Mouse (Mus musculus) thymus, adult 2 months (tissue): Measurements from ENCODE around the gene Cav3. TPM values are rescaled to one million over a fixed set of nuclear protein-coding genes. Genes with fewer than 3 reads are reported as not detected.

ENCODE experiments used
- DNase-seq: peaks from one replicate; pipeline ENCODE4 v3.0.0; 2021
- H3K27ac ChIP-seq: fragments of 200-500 bp; 2 replicates; pipeline ENCODE4 v1.5.1; 2012; ENCODE audit warnings: low read length, control low read depth; ENCODE audit not compliant: control insufficient read depth, insufficient read depth
- H3K27me3 ChIP-seq: fragments of 200-500 bp; 2 replicates; pipeline ENCODE4 v1.6.1; 2012; ENCODE audit warnings: mild to moderate bottlenecking, low read length, moderate library complexity, mixed read lengths; ENCODE audit not compliant: control insufficient read depth, insufficient read depth
- H3K36me3 ChIP-seq: fragments of 200-500 bp; 2 replicates; pipeline ENCODE4 v1.6.1; 2012; ENCODE audit warnings: mild to moderate bottlenecking, low read length, moderate library complexity; ENCODE audit not compliant: control insufficient read depth, insufficient read depth
- H3K4me1 ChIP-seq: fragments of 200-500 bp; replicated peaks from 2 replicates; pipeline ENCODE4 v1.6.1; 2012; ENCODE audit warnings: low read length; ENCODE audit not compliant: control insufficient read depth, insufficient read depth
- H3K4me3 ChIP-seq: fragments of 200-500 bp; 2 replicates; pipeline ENCODE4 v1.5.1; 2012; ENCODE audit warnings: mild to moderate bottlenecking, low read length, control low read depth, moderate library complexity; ENCODE audit not compliant: control insufficient read depth, insufficient read depth
- CTCF ChIP-seq: fragments of 200-500 bp; IDR thresholded peaks from 2 replicates; pipeline ENCODE4 v1.5.1; 2012; ENCODE audit warnings: mild to moderate bottlenecking, control low read depth, low read length, moderate library complexity, borderline replicate concordance; ENCODE audit not compliant: control insufficient read depth, poor library complexity, insufficient read depth; ENCODE audit errors: extremely low read depth
- POLR2A ChIP-seq: fragments of 200-500 bp; IDR thresholded peaks from 2 replicates; pipeline ENCODE4 v1.6.1; 2012; ENCODE audit warnings: mild to moderate bottlenecking, low read length, control low read depth, moderate library complexity; ENCODE audit not compliant: control insufficient read depth, poor library complexity, insufficient read depth; ENCODE audit errors: extremely low read depth
- WGBS: fragments of 180-500 bp; shearing (Covaris S2); methylation state at CpG from one replicate; pipeline ENCODE4 v1.1.7; 2018; 5-methylcytosine and 5-hydroxymethylcytosine counted together
- polyA plus RNA-seq: library from polyadenylated mRNA; depleted of rRNA; stranded (reverse); fragments of >200 nt; gene quantifications from 2 replicates; pipeline ENCODE4 v1.2.3, GENCODE M21; 2012

Gene Cav3
- polyA plus RNA-seq, 1 experiment = 7.8 TPM

DNA sequence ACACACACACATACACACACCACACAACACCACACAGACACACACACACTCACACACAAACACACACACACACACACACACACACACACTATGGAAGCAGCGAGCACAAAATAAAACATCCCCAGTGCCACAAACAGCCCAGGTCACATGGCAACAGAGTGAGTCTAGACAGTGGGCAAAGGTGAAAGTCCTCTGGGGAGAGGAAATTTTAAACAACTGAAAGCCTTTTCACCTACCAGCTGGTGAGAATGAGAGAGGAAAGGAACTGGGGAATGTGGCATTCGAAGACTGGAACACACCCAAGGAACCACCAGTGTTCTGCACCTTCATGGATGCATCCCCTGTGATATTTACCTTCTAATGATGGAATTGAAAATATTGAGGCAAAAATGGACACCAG lies 40.2 kb downstream of the Cav3 start:
- H3K4me3 ChIP-seq = no peak overlapping the region
- 89% methylated on average over 2 of the region's 2 CpGs for WGBS
- no peaks in the 10 kb centered on the region for H3K36me3 ChIP-seq
- no peaks in the 10 kb centered on the region for H3K27me3 ChIP-seq
- no peak for TF ChIP-seq POLR2A
- TF ChIP-seq CTCF = no peak
- no peaks in the 10 kb centered on the region for H3K4me1 ChIP-seq
- no peak overlapping the region for H3K27ac ChIP-seq
- DNase-seq = no peak

GRCm38 (mm10) chr6:112501156-112501555 lies 41.9 kb downstream of the Cav3 start:
- Histone ChIP-seq H3K4me1 (no peaks in the 10 kb centered on the region), H3K4me3 (no peak overlapping the region), H3K36me3 (no peaks in the 10 kb centered on the region), H3K27me3 (no peaks in the 10 kb centered on the region), H3K27ac (no peak overlapping the region)
- no peak for TF ChIP-seq POLR2A
- DNase-seq = no peak
- 89% methylated on average over 2 of the region's 2 CpGs for WGBS

- WGBS = 84% methylated on average over 2 of the region's 2 CpGs
- Histone ChIP-seq H3K27me3 (no peaks in the 10 kb centered on the region), H3K36me3 (no peaks in the 10 kb centered on the region), H3K27ac (no peak overlapping the region), H3K4me3 (no peak overlapping the region), H3K4me1 (no peaks in the 10 kb centered on the region)
- DNase-seq = no peak
- TF ChIP-seq CTCF (no peak), POLR2A (no peak)
Measured at GRCm38 (mm10) chr6:112507617-112508016, 48.3 kb downstream of the Cav3 start.

GRCm38 (mm10) chr6:112509590-112510131 lies 50.4 kb downstream of the Cav3 start:
- no peak overlapping the region for H3K27ac ChIP-seq
- H3K4me3 ChIP-seq = no peak overlapping the region
- H3K4me1 ChIP-seq = no peaks in the 10 kb centered on the region
- H3K27me3 ChIP-seq = no peaks in the 10 kb centered on the region
- WGBS = 84% methylated on average over 2 of the region's 2 CpGs
- DNase-seq = no peak
- H3K36me3 ChIP-seq = no peaks in the 10 kb centered on the region
- TF ChIP-seq CTCF (no peak), POLR2A (no peak)

GRCm38 (mm10) chr6:112510346-112510745 lies 51.0 kb downstream of the Cav3 start:
- no peaks in the 10 kb centered on the region for H3K4me1 ChIP-seq
- no peaks in the 10 kb centered on the region for H3K36me3 ChIP-seq
- 96% methylated on average over 4 of the region's 4 CpGs for WGBS
- H3K27ac ChIP-seq = no peak overlapping the region
- H3K4me3 ChIP-seq = no peak overlapping the region
- TF ChIP-seq CTCF = no peak
- no peak for TF ChIP-seq POLR2A
- H3K27me3 ChIP-seq = no peaks in the 10 kb centered on the region
- DNase-seq = no peak

GRCm38 (mm10) chr6:112514591-112514990 lies 55.3 kb downstream of the Cav3 start:
- Histone ChIP-seq H3K27ac (no peak overlapping the region), H3K36me3 (no peaks in the 10 kb centered on the region), H3K4me3 (no peak overlapping the region), H3K4me1 (no peaks in the 10 kb centered on the region), H3K27me3 (no peaks in the 10 kb centered on the region)
- no peak for TF ChIP-seq CTCF
- TF ChIP-seq POLR2A = no peak
- no peak for DNase-seq
- WGBS = 98% methylated on average over 6 of the region's 6 CpGs

GRCm38 (mm10) chr6:112516496-112516895 lies 57.2 kb downstream of the Cav3 start:
- Histone ChIP-seq H3K4me1 (no peaks in the 10 kb centered on the region), H3K36me3 (no peaks in the 10 kb centered on the region), H3K27ac (no peak overlapping the region), H3K27me3 (no peaks in the 10 kb centered on the region), H3K4me3 (no peak overlapping the region)
- WGBS = 74% methylated on average over 1 of the region's 1 CpGs
- DNase-seq = no peak
- TF ChIP-seq CTCF (no peak), POLR2A (no peak)
